Mouse (Mus musculus) heart, embryonic 12.5 days (tissue): ENCODE data around the gene Mapk6. TPM values are rescaled to one million over a fixed set of nuclear protein-coding genes. Genes with fewer than 3 reads are reported as not detected.
A peak's percentile ranks its signal among the peaks of the same experiment; 100 is the strongest.
"Not testable (repeated sequence)": the region's sequence is repeated elsewhere in the genome, so short reads cannot be mapped to it uniquely, and the experiment has no call there.

Experiments used
- ATAC-seq: fragments of 200-750 bp; cut with Nextera tagmentation; 2 replicates; pipeline ENCODE4 v1.8.0; 2017; ENCODE audit warnings: moderate TSS enrichment, moderate library complexity; ENCODE audit not compliant: insufficient number of reproducible peaks, low FRiP score
- H3K27ac ChIP-seq: fragments of 300-500 bp; sonication (generic); 2 replicates; pipeline ENCODE4 v1.5.1; 2016; ENCODE audit warnings: mild to moderate bottlenecking, moderate library complexity; ENCODE audit not compliant: poor library complexity, severe bottlenecking
- H3K27me3 ChIP-seq: fragments of 300-500 bp; sonication (generic); replicated peaks from 2 replicates; pipeline ENCODE4 v1.6.1; 2016; ENCODE audit warnings: mild to moderate bottlenecking, moderate library complexity
- H3K36me3 ChIP-seq: fragments of 300-500 bp; sonication (generic); 2 replicates; pipeline ENCODE4 v1.6.1; 2016; ENCODE audit warnings: mild to moderate bottlenecking, moderate library complexity
- H3K4me1 ChIP-seq: fragments of 300-500 bp; sonication (generic); replicated peaks from 2 replicates; pipeline ENCODE4 v1.6.1; 2016; ENCODE audit warnings: mild to moderate bottlenecking
- H3K4me2 ChIP-seq: fragments of 300-500 bp; sonication (generic); 2 replicates; pipeline ENCODE4 v1.6.1; 2016; ENCODE audit warnings: mild to moderate bottlenecking, moderate library complexity
- H3K4me3 ChIP-seq: fragments of 300-500 bp; sonication (generic); 2 replicates; pipeline ENCODE4 v1.5.1; 2016; ENCODE audit warnings: mild to moderate bottlenecking
- H3K9ac ChIP-seq: fragments of 300-500 bp; sonication (generic); 2 replicates; pipeline ENCODE4 v1.6.1; 2016; ENCODE audit warnings: mild to moderate bottlenecking, moderate library complexity
- H3K9me3 ChIP-seq: fragments of 300-500 bp; sonication (generic); replicated peaks from 2 replicates; pipeline ENCODE4 v1.6.1; 2016; ENCODE audit warnings: mild to moderate bottlenecking, moderate library complexity
- WGBS: fragments of 180-500 bp; shearing (Covaris S2); methylation state at CpG from one replicate; pipeline ENCODE4 v1.1.7; 2016; 5-methylcytosine and 5-hydroxymethylcytosine counted together
- polyA plus RNA-seq: library from polyadenylated mRNA; unstranded; fragments of >200 nt; fragmentation: Nextera tagmentation; extraction: Ambion mirVana; gene quantifications from 2 replicates; pipeline ENCODE4 v1.2.1, GENCODE M21; 2016

Mapk6 gene
- polyA plus RNA-seq, result 66.9 and 68.4 TPM in 2 replicates

- Histone ChIP-seq H3K27me3 (no peaks in the 10 kb centered on the region), H3K4me1 (peaks cover 56% of the 10 kb centered on the region), H3K9ac (peak within 1 kb of the TSS; percentile 95), H3K9me3 (no peaks in the 10 kb centered on the region), H3K36me3 (no peaks in the 10 kb centered on the region), H3K4me3 (peak within 1 kb of the TSS; percentile 85), H3K4me2 (peak within 1 kb of the TSS; percentile 87), H3K27ac (peak within 1 kb of the TSS; percentile 99)
- ATAC-seq, result peak; percentile 96
- WGBS, result under 1% methylated on average over 58 of the region's 58 CpGs
These were observed at the start of gene Mapk6 for GRCm38 (mm10) chr9:75409852-75410378. Mapk6 (minus strand) TSS chr9:75410005.

DNA sequence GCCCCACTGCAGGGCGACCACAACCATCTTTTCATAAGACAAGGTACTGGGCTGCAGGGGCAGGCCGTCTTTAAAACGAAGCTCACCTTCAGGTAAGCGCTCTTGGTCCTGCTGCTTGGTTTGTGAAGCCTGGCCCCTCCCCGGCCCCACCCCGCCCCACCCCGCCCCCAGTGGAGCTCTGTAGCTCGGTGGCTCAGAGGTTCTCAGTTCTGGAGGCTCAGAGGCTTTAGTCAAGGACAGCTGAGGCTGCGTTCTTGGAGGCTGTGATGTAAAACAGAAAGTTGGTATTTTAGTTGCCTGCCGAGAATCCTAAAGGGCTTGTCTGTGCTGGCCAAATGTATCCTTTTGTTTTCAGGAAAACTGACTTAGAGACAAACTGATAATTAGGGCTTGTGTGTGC is 45.9 kb upstream of the Mapk6 start:
- H3K27me3 ChIP-seq, result no peaks in the 10 kb centered on the region
- no peak overlapping the region for H3K4me2 ChIP-seq
- 74% methylated on average over 10 of the region's 10 CpGs for WGBS
- no peak overlapping the region for H3K27ac ChIP-seq
- H3K4me1 ChIP-seq, result no peaks in the 10 kb centered on the region
- ATAC-seq, result no peak
- no peak overlapping the region for H3K4me3 ChIP-seq
- H3K9me3 ChIP-seq, result no peaks in the 10 kb centered on the region
- H3K9ac ChIP-seq, result no peak overlapping the region
- H3K36me3 ChIP-seq, result peaks cover 91% of the 10 kb centered on the region

DNA sequence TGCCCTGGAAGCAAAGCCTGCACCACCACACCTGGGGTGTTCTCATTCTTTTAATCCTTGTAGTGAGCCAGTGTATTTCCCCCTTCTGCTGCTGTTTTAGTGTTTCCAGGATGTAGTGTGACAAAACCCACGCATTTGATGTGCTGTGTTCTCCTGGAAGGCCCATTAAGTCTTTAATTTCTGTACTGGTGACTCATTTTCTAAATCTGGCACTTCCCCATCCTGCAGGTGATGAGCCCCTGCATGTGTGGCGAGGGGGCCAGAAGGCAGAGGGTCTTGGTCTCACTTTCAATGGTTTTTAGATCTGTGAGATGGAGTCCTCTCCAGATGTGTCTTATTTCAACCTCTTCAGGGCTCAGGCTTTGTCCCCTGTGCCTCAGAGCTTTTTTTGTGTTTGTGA is 44.2 kb upstream of the Mapk6 start:
- no peak for ATAC-seq
- Histone ChIP-seq H3K4me3 (no peak overlapping the region), H3K9ac (no peak overlapping the region), H3K27ac (no peak overlapping the region), H3K27me3 (no peaks in the 10 kb centered on the region), H3K4me2 (no peak overlapping the region), H3K36me3 (peaks cover 89% of the 10 kb centered on the region), H3K4me1 (no peaks in the 10 kb centered on the region), H3K9me3 (no peaks in the 10 kb centered on the region)
- 87% methylated on average over 2 of the region's 2 CpGs for WGBS

- Histone ChIP-seq H3K27me3 (no peaks in the 10 kb centered on the region), H3K36me3 (peaks cover 73% of the 10 kb centered on the region), H3K9me3 (no peaks in the 10 kb centered on the region), H3K27ac (no peak overlapping the region), H3K4me3 (no peak overlapping the region), H3K9ac (no peak overlapping the region), H3K4me2 (no peak overlapping the region), H3K4me1 (no peaks in the 10 kb centered on the region)
- 93% methylated on average over 3 of the region's 3 CpGs for WGBS
- ATAC-seq, result no peak
These were observed 38.2 kb upstream of the Mapk6 start for GRCm38 (mm10) chr9:75448021-75448420.

DNA sequence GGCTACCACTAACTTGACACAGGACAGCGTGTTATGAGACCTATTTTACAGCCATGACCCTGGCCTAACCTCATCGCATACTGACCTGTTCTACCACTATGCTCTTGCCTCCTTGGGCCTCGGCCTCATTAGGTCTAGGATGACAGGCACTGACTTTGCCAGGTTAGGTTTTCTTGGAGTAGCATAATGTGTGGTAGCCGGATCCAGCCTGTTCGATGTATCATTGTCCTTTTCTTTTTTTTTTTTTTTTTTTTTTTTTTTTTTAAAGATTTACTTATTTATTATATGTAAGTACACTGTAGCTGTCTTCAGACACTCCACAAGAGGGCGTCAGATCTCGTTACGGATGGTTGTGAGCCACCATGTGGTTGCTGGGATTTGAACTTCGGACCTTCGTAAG is 36.8 kb upstream of the Mapk6 start:
- ATAC-seq, H3K9ac ChIP-seq, H3K27ac ChIP-seq, H3K9me3 ChIP-seq, H3K27me3 ChIP-seq, H3K4me2 ChIP-seq, H3K4me3 ChIP-seq: not testable (repeated sequence)
- Histone ChIP-seq H3K4me1 (peaks cover 12% of the 10 kb centered on the region), H3K36me3 (peaks cover 60% of the 10 kb centered on the region)
- 83% methylated on average over 10 of the region's 10 CpGs for WGBS

GRCm38 (mm10) chr9:75444981-75445380 is 35.2 kb upstream of the Mapk6 start:
- WGBS, result 85% methylated on average over 15 of the region's 15 CpGs
- no peak for ATAC-seq
- H3K9me3 ChIP-seq, result no peaks in the 10 kb centered on the region
- H3K4me2 ChIP-seq, result no peak overlapping the region
- H3K27me3 ChIP-seq, result no peaks in the 10 kb centered on the region
- H3K4me3 ChIP-seq, result no peak overlapping the region
- H3K36me3 ChIP-seq, result peaks cover 49% of the 10 kb centered on the region
- no peak overlapping the region for H3K9ac ChIP-seq
- H3K4me1 ChIP-seq, result peaks cover 12% of the 10 kb centered on the region
- H3K27ac ChIP-seq, result no peak overlapping the region

DNA sequence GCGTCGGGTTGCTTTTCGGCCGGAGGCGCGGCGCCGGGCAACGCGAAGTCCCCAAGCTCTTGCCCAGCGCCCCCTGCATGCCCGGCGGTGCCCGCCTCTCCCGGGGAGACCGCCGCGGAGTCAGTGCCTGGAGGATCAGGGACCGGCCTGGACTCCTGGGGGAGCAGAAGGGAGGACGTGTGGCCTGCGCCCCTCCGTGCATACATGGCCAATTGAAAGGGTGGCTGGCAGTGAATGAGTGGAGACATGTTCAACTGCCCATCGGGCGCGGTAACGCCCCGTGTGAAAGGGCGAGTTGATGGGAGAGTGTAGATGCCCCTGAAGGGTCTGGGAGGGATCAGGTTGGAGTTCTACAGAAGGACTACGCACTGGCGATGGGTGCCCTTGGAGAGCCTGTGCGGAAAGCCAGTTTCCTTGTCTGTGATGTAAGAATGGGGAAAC is 31.9 kb upstream of the Mapk6 start:
- Histone ChIP-seq H3K4me3 (peak overlapping the region; percentile 83), H3K27ac (peak overlapping the region; percentile 84), H3K4me2 (peak overlapping the region; percentile 89), H3K36me3 (peaks cover 17% of the 10 kb centered on the region), H3K4me1 (peaks cover 16% of the 10 kb centered on the region), H3K9ac (peak overlapping the region; percentile 90), H3K9me3 (no peaks in the 10 kb centered on the region), H3K27me3 (no peaks in the 10 kb centered on the region)
- ATAC-seq, result peak; percentile 85
- WGBS, result under 1% methylated on average over 28 of the region's 31 CpGs

DNA sequence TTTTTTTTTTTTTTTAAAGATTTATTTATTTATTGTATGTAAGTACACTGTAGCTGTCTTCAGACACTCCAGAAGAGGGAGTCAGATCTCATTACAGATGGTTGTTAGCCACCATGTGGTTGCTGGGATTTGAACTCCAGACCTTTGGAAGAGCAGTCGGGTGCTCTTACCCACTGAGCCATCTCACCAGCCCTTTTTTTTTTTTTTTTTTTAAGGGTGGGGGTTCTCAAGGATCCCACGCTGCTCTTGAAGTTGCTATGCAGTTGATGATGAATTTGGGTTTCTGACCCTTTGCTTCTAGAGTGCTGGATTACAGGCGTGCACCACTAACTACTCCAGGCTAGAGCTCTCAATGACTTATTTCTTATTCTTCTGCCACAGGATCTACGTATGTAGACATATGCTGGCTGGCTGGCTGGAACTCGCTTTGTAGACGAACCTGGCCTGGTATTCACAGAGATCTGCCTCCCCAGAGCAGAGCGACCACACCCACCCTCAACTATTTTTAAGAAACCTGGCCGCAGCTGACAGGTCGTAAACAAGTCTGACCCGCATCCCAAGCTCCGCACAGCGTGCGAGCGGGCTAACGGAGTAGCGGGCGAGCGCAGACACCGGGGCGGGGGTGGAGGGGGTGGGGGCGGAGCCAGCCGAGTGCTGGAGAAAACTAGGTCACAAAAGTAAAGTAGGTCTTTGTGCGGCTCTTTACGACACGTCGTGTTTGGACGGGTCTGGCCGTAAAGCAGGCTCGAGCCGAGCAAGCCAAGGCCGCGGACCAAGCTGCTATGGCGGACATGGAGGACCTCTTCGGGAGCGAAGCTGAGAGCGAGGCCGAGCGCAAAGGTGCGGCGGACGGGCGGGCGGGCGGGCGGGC is 31.2 kb upstream of the Mapk6 start, which contains the start of gene Leo1:
TSS of gene Leo1 (plus strand) at position 729 of the 871 bp plus-strand sequence.
- peaks cover 11% of the 10 kb centered on the region for H3K36me3 ChIP-seq
- peaks cover 16% of the 10 kb centered on the region for H3K4me1 ChIP-seq
- peak; percentile 91 for ATAC-seq
- H3K4me2 ChIP-seq, result peak within 1 kb of the TSS; percentile 89
- peak within 1 kb of the TSS; percentile 90 for H3K9ac ChIP-seq
- H3K27me3 ChIP-seq, result no peaks in the 10 kb centered on the region
- WGBS, result under 1% methylated on average over 45 of the region's 45 CpGs
- H3K4me3 ChIP-seq, result peak within 1 kb of the TSS; percentile 83
- H3K9me3 ChIP-seq, result no peaks in the 10 kb centered on the region
- H3K27ac ChIP-seq, result peak within 1 kb of the TSS; percentile 84

DNA sequence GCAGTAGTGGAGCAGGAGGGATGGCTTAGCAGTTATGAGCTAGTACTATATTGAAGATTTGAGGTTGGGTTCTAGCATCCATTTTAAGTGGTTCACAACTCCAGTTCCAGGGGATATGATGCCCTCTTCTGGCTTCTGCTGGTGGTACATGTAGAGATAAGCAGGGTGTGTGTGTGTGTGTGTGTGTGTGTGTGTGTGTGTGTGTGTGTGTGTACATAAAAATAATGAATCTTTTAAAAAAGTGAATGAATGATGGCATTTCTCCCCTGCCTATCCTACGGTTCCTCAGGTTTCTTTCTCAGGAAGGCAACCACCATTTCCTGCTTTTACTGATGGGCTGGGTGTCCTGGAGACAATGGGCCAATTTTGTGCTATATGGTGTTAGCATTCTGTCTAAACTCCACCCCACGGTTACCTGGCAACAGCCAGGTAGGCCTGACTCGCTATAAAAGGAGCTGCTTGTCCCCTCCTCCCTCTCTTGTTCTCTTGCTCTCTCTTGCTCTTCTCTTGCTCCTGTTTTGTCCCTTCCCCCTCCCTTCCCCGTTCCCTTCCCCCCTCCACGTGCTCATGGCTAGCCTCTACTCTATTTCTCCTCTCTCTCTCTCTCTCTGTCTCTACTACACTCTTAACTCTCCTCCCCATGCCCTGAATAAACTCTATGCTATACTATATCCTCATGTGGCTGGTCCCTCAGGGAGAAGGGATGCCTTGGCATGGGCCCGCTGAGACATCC is 28.0 kb upstream of the Mapk6 start:
- Histone ChIP-seq H3K4me1 (peaks cover 14% of the 10 kb centered on the region), H3K27me3 (no peaks in the 10 kb centered on the region), H3K27ac (no peak overlapping the region), H3K9me3 (no peaks in the 10 kb centered on the region), H3K4me2 (no peak overlapping the region), H3K4me3 (no peak overlapping the region), H3K9ac (no peak overlapping the region), H3K36me3 (no peaks in the 10 kb centered on the region)
- WGBS, result 49% methylated on average over 6 of the region's 6 CpGs
- ATAC-seq, result no peak

GRCm38 (mm10) chr9:75435918-75436317 is 26.1 kb upstream of the Mapk6 start:
- peak overlapping the region; percentile 30 for H3K4me2 ChIP-seq
- H3K27me3 ChIP-seq, result no peaks in the 10 kb centered on the region
- no peak overlapping the region for H3K4me3 ChIP-seq
- no peaks in the 10 kb centered on the region for H3K9me3 ChIP-seq
- no peaks in the 10 kb centered on the region for H3K36me3 ChIP-seq
- peak; percentile 80 for ATAC-seq
- 3% methylated on average over 12 of the region's 12 CpGs for WGBS
- H3K27ac ChIP-seq, result no peak overlapping the region
- H3K9ac ChIP-seq, result no peak overlapping the region
- peaks cover 9% of the 10 kb centered on the region for H3K4me1 ChIP-seq

GRCm38 (mm10) chr9:75435291-75435690 is 25.5 kb upstream of the Mapk6 start:
- H3K27ac ChIP-seq, result no peak overlapping the region
- no peak overlapping the region for H3K9ac ChIP-seq
- no peaks in the 10 kb centered on the region for H3K27me3 ChIP-seq
- H3K4me3 ChIP-seq, result no peak overlapping the region
- H3K4me2 ChIP-seq, result no peak overlapping the region
- no peak for ATAC-seq
- WGBS, result 90% methylated on average over 4 of the region's 4 CpGs
- no peaks in the 10 kb centered on the region for H3K36me3 ChIP-seq
- peaks cover 14% of the 10 kb centered on the region for H3K4me1 ChIP-seq
- no peaks in the 10 kb centered on the region for H3K9me3 ChIP-seq
